Mouse (Mus musculus) layer of hippocampus, adult 11-12 months (tissue): ENCODE data around the gene Scn11a.

Experiments
- DNase-seq: peaks from one replicate; pipeline ENCODE4 v3.0.0; 2022; ENCODE audit warnings: low spot score

Scn11a gene

DNA sequence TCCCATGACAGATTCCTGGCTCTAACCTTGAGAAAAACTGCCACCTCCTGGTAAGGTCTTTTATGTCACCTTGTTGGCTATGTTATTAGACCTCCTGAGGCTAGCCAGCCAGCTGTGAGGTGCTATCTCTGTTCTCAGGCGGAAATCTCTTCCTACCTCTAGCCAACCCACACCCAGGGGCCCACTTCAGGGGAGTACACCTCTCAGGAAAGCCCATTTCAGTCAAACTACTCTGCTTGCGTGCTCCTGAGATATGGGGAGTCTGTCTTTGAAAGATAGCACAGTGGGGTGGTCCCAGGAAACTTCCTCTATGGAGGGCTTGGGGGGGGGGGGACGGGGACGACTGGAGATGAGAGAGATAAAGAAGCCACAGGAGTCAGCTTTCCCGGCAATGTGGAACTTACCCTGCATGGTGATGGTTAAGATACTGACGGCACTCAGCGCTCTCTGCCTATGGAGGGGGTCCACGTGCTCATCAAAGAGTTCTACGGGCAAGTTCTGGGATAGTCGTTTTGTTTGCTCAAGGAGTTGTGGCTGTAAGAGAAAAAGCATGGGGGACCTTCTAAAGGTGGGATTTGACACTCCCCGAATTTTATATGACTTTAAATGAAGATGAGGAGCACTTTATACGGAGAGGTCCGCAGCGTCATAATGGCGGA is 29.9 kb downstream of the Scn11a start:
- DNase-seq, result no peak

DNA sequence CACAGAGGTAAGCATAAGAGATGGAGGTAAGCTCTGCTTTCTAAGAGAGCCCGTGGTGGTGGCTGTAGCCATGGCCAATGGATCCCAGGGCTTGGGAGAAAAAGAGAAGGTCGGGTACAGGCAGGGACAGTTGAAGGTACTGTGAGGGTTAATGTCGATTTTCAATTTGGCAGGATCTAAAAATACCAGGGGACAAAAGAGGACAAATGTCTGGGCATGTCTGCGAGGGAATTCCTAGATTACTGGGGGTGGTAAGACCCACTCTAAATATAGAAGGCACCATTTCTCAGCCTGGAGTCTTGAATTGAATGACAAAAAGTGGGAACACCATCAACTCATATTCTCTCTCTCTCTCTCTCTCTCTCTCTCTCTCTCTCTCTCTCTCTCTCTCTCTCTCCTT is 30.8 kb downstream of the Scn11a start:
- DNase-seq, result no peak

DNA sequence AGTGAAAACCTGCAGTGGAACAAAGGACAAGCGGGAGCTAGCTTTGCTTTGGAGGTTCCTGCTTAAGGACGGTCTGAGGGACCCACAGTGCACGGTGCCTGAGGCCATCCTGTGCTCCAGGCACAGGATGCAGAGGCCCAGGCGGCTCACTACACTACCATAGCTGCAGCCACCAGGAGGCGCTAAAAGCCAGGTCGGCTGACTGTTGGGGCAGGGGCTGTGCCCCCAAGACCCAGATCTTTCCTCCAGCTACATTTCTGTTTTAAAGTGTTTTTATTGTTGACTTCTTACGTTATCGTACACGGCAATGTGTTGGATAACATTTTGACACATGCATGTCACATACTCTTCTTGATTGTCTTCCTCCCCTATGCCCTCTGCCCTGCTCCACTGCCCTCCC is 32.8 kb downstream of the Scn11a start:
- no peak for DNase-seq

DNA sequence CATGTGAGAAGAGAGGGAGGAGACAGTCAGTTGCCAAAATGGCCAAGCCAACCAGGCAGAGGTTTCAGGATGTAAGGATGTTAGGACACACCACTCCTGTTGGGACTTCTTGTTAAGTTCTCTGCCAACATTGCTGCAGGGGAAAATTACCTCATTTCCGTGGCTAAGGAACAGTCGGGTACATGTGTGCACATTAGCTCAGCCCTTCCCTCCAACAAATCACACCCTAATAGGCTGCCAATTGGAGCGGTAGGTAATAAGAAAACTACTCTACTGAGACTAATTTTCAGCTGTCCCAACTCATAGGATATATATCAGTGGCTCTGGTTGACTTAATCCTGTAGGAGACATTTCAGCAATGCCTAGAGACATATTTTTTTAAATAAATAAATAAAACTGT is 44.4 kb downstream of the Scn11a start:
- DNase-seq, result no peak

DNA sequence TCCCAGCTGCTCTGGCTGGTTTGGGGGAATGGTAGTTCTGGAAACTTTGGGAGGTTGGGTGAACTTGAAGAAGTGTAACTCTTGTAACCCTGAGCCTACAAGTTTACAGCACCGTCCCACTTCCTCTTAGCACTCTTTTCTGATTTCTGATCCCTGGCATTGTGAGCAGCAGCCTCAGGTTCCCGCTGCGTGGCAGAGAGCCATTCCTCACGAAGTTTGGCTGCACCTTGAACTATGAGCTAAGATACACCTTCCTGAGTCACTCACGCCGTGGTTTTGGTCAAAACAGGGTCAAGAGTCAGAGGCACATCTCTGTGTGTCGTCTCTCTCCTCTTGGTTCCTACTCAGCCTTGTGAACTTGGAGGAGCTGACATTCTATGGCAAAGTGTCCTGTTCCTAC is 48.6 kb downstream of the Scn11a start:
- DNase-seq, result no peak

DNA sequence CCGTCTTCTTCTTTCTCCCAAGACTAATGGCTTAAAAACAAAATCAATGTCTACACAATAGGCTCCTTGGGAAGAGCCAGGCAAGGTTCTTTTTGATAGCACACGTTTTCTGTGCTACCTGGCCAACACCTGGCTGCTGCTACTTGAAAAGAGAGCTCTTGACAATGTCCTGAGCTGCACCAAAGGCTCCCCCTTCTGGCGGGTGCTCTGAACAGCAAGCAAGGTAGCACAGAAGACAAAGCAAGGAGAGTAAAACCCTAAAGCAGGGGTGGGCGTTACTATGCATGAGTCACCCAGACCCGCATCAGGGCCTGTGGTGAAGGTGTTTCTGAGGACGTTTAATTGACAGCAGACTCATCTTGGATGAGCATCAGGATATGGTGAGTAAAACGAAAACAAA is 56.7 kb downstream of the Scn11a start:
- peak; percentile 11 for DNase-seq

DNA sequence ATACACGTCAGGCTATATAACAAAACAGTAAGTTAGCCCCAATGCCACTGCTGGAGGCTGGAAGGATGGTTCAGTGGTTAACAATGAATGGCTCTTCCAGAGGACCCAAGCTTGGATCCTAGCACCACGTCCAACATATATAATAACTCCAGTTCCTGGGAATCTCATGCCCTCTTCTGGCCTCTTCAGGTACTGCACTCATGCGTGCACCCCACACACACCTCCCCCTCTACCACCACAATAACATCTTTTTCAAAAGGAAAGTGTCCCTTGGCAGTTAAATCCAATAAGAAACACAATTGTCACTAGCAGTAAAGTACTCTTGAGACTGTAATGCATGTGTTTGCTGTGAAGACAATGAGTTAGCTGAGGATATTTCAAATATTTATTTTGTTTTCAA is 65.0 kb downstream of the Scn11a start:
- DNase-seq, result no peak

DNA sequence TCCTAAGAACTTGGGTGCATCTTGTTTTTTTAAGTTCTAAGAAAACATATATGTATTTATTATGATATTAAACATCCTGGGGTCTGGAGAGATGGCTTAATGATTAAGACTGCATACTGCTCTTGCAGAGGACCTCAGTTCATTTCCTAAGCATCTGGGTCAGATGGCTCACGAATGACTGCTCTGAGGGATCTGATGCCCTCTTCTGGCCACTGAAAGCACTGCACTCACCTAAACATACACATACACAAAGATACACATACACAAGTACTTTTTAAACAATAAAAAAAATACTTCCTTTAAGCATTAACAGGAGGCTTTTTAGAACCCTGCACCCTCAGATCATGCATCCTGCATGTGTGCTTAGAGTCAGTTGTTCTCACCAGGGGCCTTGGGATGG is 65.8 kb downstream of the Scn11a start:
- no peak for DNase-seq

DNA sequence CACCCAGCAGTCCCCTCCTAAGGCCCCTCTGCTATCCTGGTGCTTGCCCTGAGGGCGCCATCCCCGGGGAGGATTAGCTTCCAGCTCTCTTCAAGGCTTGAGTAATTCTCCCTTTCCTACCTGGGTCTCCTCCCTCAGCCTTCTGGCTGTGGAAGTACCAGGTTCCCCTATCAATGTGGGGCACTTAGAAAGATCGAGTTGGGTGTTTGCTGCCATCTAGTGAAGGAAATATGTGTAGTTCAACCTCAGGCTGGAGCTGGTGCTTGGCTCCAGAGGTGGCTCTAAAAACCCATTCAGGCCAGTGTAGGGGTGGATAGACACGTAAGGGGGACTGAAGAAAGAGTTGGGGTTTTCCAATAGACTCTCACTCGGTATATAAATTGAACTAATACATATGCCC is 73.7 kb downstream of the Scn11a start:
- peak; percentile 32 for DNase-seq

DNA sequence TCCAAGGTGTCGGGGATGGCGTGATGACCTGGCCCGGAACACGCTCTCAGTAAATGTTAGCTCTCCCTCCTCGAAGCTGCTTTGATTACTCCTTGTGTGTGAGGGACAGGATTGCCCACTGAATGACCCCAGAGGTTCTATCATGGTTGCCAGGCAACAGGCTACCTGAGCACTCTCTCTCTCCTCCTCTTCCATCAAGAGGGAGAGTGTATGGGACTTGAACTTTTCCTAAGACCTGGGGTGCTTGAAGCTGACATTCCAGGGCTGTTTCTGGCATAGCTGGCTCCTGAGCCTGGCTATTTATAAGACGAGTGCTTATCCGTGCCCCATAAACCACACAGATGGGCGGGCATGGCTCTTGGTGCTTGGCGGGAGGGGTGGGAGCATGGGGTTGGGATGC is 76.1 kb downstream of the Scn11a start:
- DNase-seq, result no peak

DNA sequence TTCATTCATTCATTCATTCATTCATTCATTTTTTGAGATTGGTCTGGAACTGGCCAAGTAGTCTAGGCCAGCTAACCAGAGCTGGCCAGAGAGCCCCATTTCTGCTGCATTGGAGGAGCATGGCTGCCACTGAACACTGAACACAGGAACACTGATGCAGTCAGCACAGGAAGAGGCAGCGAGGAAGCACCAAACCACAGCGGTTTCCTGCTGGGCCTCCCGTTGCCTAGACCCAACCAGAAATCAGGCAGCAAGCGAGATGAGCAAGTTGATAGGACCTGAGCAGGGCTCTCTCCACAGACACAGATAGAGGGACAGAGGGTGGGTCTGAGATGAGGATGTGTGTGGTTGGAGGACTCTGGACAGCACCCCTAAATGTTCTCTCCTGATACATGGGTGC is 81.4 kb downstream of the Scn11a start:
- DNase-seq, result no peak

DNA sequence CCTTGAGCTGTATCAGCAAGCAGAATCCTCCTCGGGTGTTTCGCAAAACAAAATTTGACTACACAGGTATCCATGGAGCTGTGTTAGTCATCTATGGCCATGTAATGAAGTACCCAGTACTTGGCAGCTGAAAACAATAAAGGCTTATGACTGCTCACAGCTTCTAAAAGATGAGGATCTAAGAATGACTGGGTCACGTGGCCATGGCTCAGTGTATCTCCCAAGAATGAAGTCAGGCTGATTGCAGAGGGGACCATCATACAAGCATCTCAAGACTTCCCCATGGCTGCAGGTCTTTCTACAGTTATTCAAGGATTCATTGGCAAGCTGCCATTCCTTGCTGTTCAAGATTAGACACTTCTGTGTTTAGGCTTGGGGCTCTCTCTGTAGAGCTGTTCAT is 81.9 kb downstream of the Scn11a start:
- DNase-seq, result no peak

DNA sequence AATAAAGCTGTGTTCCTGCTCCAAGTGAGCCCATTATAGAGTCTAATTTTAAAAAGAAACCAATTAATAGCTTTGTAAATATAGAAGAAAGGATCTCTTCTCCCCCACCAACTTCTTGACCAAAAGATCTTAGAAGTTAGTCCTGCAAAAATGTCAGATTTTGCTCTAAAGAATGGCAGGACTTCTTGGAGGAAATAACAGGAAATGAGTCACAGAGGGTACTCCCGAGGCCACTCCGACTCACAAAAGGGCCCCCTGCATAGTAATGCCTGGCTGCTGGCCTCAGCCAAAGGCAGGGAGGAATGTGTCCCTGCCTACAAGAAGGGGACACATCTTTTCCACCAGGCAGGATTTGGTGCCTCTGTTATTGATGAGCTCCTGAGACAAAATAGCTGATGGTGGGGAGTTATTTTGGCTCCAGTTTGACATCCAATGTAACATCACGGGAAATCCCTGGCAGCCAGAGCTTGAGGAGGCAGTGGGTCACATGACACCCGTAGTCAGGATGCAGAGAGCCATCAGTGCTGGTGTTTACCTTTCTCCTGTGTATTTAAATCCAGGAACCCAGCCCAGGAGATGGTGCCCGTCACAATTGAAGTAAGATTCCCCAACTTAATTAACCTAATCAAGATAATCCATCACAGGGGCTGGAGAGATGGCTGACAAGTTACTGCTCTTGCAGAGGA is 84.0 kb downstream of the Scn11a start:
- DNase-seq, result no peak

DNA sequence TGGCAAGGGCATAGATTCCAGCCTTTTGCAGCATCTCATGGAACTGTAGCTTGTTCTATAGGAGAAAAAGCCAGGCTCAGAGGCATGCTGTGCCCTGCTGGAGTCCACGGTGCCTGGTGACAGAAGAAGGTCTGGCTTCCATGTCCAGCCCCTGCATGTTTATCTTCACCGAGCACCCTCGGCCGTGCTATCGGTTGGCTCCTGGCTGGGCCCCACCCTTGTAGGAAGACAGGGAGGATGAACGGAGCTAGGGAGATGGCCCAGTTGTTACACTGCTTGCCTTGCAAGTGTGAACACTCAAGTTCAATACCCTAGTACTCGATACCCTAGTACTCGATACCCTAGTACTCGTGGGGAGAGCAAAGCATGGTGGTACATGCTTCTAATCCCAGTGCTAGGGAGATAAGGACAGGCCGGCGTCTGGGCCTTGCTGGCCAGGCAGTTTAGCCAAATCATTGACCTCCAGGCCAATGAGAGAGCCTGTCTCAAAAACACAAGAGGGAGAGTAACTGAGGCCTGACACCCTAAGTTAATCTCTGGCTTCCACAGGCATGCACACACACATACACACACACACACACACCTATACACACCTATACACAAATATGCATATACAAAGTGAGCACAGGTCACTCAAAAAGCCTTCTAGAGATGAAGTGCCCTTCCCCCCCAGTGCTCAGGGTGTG is 96.7 kb downstream of the Scn11a start:
- DNase-seq, result no peak

DNA sequence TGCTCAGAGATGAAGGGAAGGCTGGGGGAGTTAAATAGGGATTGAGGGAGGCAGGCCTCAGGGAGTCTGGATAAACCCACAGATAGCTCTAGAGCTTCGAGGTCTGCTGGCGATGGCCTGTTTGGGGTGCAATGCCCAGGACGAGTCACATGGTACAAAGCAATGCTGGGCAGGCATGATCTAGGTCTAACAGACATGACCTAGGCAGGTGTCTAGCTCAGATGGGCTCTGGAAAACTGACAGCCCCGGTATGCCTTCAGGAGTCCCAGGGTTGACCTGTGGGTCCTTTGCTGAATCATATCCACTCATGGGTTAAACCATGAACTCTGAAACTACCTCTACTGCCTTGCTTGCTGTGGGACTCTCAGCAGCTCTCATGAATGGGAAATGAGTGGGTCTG is 98.3 kb downstream of the Scn11a start:
- no peak for DNase-seq

DNA sequence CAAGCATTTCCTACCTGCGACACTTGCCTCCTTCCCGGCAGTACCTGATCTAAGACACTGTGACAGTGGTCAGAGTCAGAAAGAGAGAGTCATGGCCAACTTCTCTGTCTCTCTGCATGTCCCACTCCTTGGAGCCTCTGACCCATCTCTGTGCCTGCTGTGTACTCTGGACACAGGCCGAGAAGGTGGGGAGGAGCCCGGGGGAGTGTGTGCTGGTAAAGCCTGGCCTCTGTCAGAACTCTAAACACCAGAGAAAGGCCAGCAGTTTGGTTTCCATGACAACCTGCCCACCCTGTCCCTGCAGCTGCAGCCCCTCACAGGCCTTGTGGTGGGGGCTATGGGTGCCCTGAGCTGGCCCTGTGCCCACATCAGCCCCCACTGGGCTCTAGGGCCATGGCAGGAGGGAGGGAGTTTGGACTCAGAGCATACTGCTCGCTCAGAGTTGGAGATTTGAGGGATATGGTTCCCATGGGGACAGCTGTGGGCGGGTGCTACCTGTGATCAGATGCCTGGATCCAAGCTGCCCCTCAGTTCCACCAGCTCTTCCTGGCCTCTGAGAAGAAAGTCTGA is 99.9 kb downstream of the Scn11a start:
- no peak for DNase-seq

DNA sequence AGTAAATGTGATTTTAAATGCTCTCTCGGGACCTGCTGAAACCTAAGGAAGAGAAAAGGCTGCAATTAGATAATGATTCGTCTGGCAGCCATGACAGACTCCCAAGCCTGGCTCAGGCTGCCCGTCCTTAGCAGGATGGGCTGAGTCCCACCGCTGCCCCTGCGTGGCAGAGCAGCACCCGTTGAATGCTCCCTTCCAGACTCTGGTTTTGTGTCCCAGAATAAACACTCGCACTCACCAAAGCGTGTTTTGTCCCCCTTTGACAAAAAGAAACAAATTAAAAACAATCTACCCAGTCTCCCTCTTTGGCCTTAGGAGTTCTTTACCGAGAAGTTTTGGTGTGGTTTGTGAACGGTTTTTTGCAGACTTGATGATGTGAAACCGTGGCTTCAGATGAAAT is 106.0 kb downstream of the Scn11a start, which contains the start of gene Scn10a:
Gene Scn10a, minus strand, starts transcription at position 101 of the 400 bp plus-strand sequence.
- DNase-seq, result no peak

DNA sequence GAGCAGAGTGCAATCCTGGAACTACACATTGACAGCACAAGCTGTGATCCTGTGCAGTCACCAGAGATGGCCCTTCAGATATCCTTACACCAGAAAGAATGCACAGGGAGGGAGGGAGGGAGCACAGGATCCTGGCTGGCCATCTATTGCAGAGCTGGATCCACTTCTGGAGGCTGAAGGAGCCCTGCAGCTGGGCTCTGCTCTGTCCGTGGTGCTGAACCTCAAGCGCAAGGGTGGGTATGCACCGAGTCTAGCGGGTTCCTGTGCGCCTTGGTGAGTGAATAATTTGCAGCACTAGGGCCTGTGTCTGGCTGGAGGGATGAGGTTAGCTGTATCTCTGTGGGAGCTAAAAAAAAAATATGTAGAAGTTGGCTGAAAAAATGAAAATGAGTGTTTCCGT is 118.6 kb downstream of the Scn11a start:
- no peak for DNase-seq
